Mouse (Mus musculus) CD4-positive, CD25-positive, alpha-beta regulatory T cell, adult 2 months (primary cell): Measurements from ENCODE around the gene Gm3194.
"Not testable (repeated sequence)": the region's sequence is repeated elsewhere in the genome, so short reads cannot be mapped to it uniquely, and the experiment has no call there.

ENCODE experiments used
- DNase-seq: peaks from one replicate; pipeline ENCODE4 v3.0.0-alpha.2; 2012; ENCODE audit warnings: low read depth, low spot score

Gm3194 gene

GRCm38 (mm10) chr14:5455367-5455766 lies at the start of gene Gm3194:
Gene Gm3194 (minus strand): TSS chr14:5455467.
- not testable (repeated sequence) for DNase-seq

- DNase-seq = not testable (repeated sequence)
Measured at GRCm38 (mm10) chr14:5501374-5501773, 46.1 kb upstream of the Gm3194 start, which contains the start of gene Gm3488. Gene Gm3488 (plus strand): TSS chr14:5501674.

GRCm38 (mm10) chr14:5483907-5484306 lies 28.6 kb upstream of the Gm3194 start, which contains the start of gene Gm3187:
Gene Gm3187 (plus strand): TSS chr14:5484207.
- DNase-seq = not testable (repeated sequence)

GRCm38 (mm10) chr14:5477730-5478129 lies 22.5 kb upstream of the Gm3194 start, which contains the start of gene Gm8246:
Gene Gm8246 (minus strand): TSS chr14:5477830.
- not testable (repeated sequence) for DNase-seq

GRCm38 (mm10) chr14:5460469-5460868 lies 5.2 kb upstream of the Gm3194 start:
- DNase-seq = not testable (repeated sequence)

- DNase-seq = not testable (repeated sequence)
Measured at GRCm38 (mm10) chr14:5388949-5389348, 66.3 kb downstream of the Gm3194 start, which contains the start of gene Gm3500. Gene Gm3500 (minus strand): TSS chr14:5389049.
